In genomic region chr2:64915448-64915847, GRCm38 (mm10) we compare ENCODE assay signal across 9 mouse cellular contexts.
DNase-seq lines count a peak whose midpoint lies in the region; ATAC-seq and TF ChIP-seq lines count a peak whose summit lies in the region.
"Had no signal": no experiment of that assay in that cellular context is flagged by ENCODE, and none has a peak within 500 bp of the region (broad histone marks: within the 10 kb centered on the region; RNA-seq: fewer than 3 reads in every experiment).

No protein-coding gene starts in this region.

- H3K9ac ChIP-seq in kidney, postnatal 0 days (ENCODE audit: low read depth, low read length) = no peak overlapping the region
- H3K9ac ChIP-seq in hindbrain, postnatal 0 days (replicated peaks; ENCODE audit: low read length) = no peak overlapping the region
- H3K9ac ChIP-seq in midbrain, embryonic 16.5 days (ENCODE audit: low read depth, low read length) = peak overlapping the region; percentile 35; the same call in 1 of the 2 replicates
- H3K9ac ChIP-seq: heart, embryonic 15.5 days had no signal

- peak; percentile 69 for TF ChIP-seq CTCF in kidney, postnatal 0 days (IDR thresholded peaks at IDR 0.05; ENCODE audit: low read depth)
- peak; percentile 75 for TF ChIP-seq CTCF in hindbrain, postnatal 0 days (IDR thresholded peaks at IDR 0.05; ENCODE audit: low read depth)

- no peaks in the 10 kb centered on the region for H3K9me3 ChIP-seq in kidney, postnatal 0 days (replicated peaks; ENCODE audit: low read length)
- H3K9me3 ChIP-seq in hindbrain, postnatal 0 days (ENCODE audit: low read length) = no peaks in the 10 kb centered on the region
- H3K9me3 ChIP-seq in midbrain, embryonic 16.5 days (replicated peaks; ENCODE audit: control insufficient read depth, low read length, poor library complexity, severe bottlenecking) = no peaks in the 10 kb centered on the region
- H3K9me3 ChIP-seq: heart, embryonic 15.5 days had no signal

- no peak overlapping the region for H3K4me2 ChIP-seq in kidney, postnatal 0 days (ENCODE audit: low read length)
- H3K4me2 ChIP-seq in hindbrain, postnatal 0 days (ENCODE audit: low read depth, low read length) = no peak overlapping the region
- H3K4me2 ChIP-seq in midbrain, embryonic 16.5 days (ENCODE audit: low read length) = no peak overlapping the region
- H3K4me2 ChIP-seq: heart, embryonic 15.5 days had no signal

- DNase-seq in kidney, postnatal 0 days (ENCODE audit: low spot score) = peak; percentile 66
- no peak for DNase-seq in kidney, adult 18-20 months
- peak; percentile 27 for DNase-seq in cerebellum, adult 9-11 months
- DNase-seq in hindbrain, postnatal 0 days (ENCODE audit: low spot score) = peak; percentile 80
- no peak for DNase-seq in thymus, adult 18-20 months
- DNase-seq in testis, postnatal 14 days (ENCODE audit: low spot score) = no peak
- no peak for DNase-seq in lung, postnatal 10 days

- no peak overlapping the region for H3K27ac ChIP-seq in kidney, postnatal 0 days
- H3K27ac ChIP-seq in hindbrain, postnatal 0 days = no peak overlapping the region
- 0 out of 2 replicates have a peak overlapping the region, but pooled peaks have one; percentile 49 for H3K27ac ChIP-seq in midbrain, embryonic 16.5 days (ENCODE audit: low read length)
- H3K27ac ChIP-seq: heart, embryonic 15.5 days had no signal

- WGBS in kidney, postnatal 0 days = 61% methylated on average over 6 of the region's 6 CpGs
- WGBS in hindbrain, postnatal 0 days = 33% methylated on average over 6 of the region's 6 CpGs
- WGBS in midbrain, embryonic 16.5 days = 38% methylated on average over 6 of the region's 6 CpGs

- H3K4me1 ChIP-seq in kidney, postnatal 0 days (replicated peaks; ENCODE audit: insufficient read depth, low read length) = 0 out of 2 replicates have a peak, but pooled peaks cover 2% of the 10 kb centered on the region
- H3K4me1 ChIP-seq in hindbrain, postnatal 0 days (ENCODE audit: insufficient read depth, low read length) = no peaks in the 10 kb centered on the region
- H3K4me1 ChIP-seq in midbrain, embryonic 16.5 days (ENCODE audit: control insufficient read depth, insufficient read depth, low read length) = no peaks in the 10 kb centered on the region

- H3K36me3 ChIP-seq in kidney, postnatal 0 days (ENCODE audit: insufficient read depth, low read length) = no peaks in the 10 kb centered on the region
- H3K36me3 ChIP-seq in hindbrain, postnatal 0 days (ENCODE audit: insufficient read depth, low read length) = no peaks in the 10 kb centered on the region
- no peaks in the 10 kb centered on the region for H3K36me3 ChIP-seq in midbrain, embryonic 16.5 days (ENCODE audit: control insufficient read depth, insufficient read depth, low read length)
- H3K36me3 ChIP-seq: heart, embryonic 15.5 days had no signal

- H3K4me3 ChIP-seq in kidney, postnatal 0 days (replicated peaks; ENCODE audit: low read depth, low read length) = no peak overlapping the region
- no peak overlapping the region for H3K4me3 ChIP-seq in hindbrain, postnatal 0 days (ENCODE audit: low read length)
- H3K4me3 ChIP-seq in midbrain, embryonic 16.5 days (ENCODE audit: low read depth, low read length) = no peak overlapping the region
- H3K4me3 ChIP-seq: heart, embryonic 15.5 days had no signal

- H3K27me3 ChIP-seq in kidney, postnatal 0 days (ENCODE audit: insufficient read depth, low read length) = no peaks in the 10 kb centered on the region
- H3K27me3 ChIP-seq in hindbrain, postnatal 0 days (ENCODE audit: insufficient read depth, low read length) = no peaks in the 10 kb centered on the region
- no peaks in the 10 kb centered on the region for H3K27me3 ChIP-seq in midbrain, embryonic 16.5 days (ENCODE audit: control insufficient read depth, insufficient read depth, low read depth, low read length)
- H3K27me3 ChIP-seq: heart, embryonic 15.5 days had no signal

- no peak for ATAC-seq in kidney, postnatal 0 days (replicated peaks; ENCODE audit: low FRiP score, low read depth)
- ATAC-seq in hindbrain, postnatal 0 days = peak; percentile 87
- ATAC-seq in midbrain, embryonic 16.5 days = peak; percentile 84

Comparison
In these comparisons a context has a peak if more than half of its experiments do, and no peak if none do; other contexts are left out.
1. DNase-seq: peak in kidney, postnatal 0 days (single experiment), cerebellum, adult 9-11 months (single experiment) and hindbrain, postnatal 0 days (single experiment); none in kidney, adult 18-20 months (single experiment), thymus, adult 18-20 months (0 of 2), testis, postnatal 14 days (single experiment) and lung, postnatal 10 days (single experiment).